Mouse (Mus musculus) macrophage (primary cell): ENCODE results near the gene Inpp5a. TPM values are rescaled to one million over a fixed set of nuclear protein-coding genes. Genes with fewer than 3 reads are reported as not detected.

ENCODE experiments used
- H3K27ac ChIP-seq: fragments of 350-480 bp; formaldehyde crosslinking; 2 replicates; pipeline ENCODE4 v1.9.0; 2021
- H3K36me3 ChIP-seq: fragments of 350-480 bp; formaldehyde crosslinking; 2 replicates; pipeline ENCODE4 v1.9.0; 2021; ENCODE audit errors: inconsistent target
- H3K4me3 ChIP-seq: fragments of 350-480 bp; formaldehyde crosslinking; 2 replicates; pipeline ENCODE4 v1.9.0; 2021; ENCODE audit errors: inconsistent target
- H3K79me2 ChIP-seq: fragments of 350-480 bp; formaldehyde crosslinking; 2 replicates; pipeline ENCODE4 v1.9.0; 2021; ENCODE audit errors: inconsistent target
- WGBS: methylation state at CpG from one replicate; pipeline ENCODE4 v1.1.7; 2026; ENCODE audit warnings: inconsistent platforms; ENCODE audit not compliant: missing documents; 5-methylcytosine and 5-hydroxymethylcytosine counted together
- polyA plus RNA-seq: library from polyadenylated mRNA; stranded (reverse); fragments of 250-400 nt; gene quantifications from 3 replicates; pipeline ENCODE4 v1.2.4, GENCODE M21; 2018; ENCODE audit warnings: inconsistent platforms

Inpp5a gene
- polyA plus RNA-seq, 1 experiment from 2014 or later: 13.1 TPM

DNA sequence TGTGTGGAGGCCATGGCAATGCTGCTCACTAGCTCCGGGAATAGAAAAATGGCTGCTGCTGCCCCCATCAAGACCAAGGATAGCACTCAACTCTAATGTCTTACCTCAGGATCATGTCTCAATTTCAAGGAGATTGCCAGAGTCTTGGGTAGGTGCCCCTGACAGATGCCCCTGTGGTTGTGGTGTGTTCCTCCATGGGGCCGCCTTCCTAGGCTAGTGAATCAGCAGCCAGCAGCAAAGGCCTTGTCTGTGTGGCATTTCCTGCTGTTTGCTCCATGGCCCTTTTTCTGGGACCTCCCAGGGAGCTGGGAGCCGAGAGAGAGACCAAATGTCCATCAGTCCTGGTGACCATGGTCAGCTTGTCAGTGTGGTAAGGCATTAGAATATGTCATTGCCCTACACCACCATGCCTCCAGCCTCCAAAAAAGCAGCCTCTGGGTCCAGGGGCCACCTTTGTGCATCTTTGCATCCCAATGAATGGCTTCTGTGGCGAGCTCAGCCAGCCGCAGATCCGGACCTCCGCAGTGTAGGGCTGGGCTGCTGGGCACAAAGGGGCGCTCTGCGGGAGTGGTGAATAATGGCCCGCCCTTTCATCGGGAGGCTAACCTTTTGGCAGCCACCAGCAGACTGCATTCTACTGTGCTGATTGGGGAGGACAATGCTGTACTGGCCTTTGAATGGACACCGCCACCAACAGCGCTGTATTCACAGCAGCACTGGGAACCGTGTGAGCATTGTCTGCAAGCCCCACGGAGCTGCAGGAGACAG lies 139.6 kb downstream of the Inpp5a start:
- Histone ChIP-seq H3K4me3 (no peak overlapping the region), H3K27ac (no peak overlapping the region), H3K36me3 (no peaks in the 10 kb centered on the region), H3K79me2 (no peaks in the 10 kb centered on the region)
- WGBS: 88% methylated on average over 14 of the region's 15 CpGs

DNA sequence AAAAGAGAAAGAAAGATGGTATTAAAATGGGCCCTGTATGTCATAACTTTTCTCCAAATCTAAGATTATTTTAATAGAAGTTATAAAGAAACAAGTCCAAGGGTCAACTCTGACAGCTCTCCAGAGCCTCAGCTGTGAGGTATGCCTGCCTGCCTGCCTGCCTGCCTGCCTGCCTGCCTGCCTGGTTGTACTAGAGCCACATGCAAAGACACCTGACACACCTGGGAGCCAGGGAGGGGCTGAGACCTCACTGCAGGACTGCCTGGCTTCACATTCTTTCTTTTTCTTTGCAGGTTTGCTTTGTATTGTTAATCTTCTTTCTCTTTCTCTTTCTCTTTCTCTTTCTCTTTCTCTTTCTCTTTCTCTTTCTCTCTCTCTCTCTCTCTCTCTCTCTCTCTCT lies 140.3 kb downstream of the Inpp5a start:
- H3K36me3 ChIP-seq: no peaks in the 10 kb centered on the region
- H3K4me3 ChIP-seq: no peak overlapping the region
- no peak overlapping the region for H3K27ac ChIP-seq
- no peaks in the 10 kb centered on the region for H3K79me2 ChIP-seq

DNA sequence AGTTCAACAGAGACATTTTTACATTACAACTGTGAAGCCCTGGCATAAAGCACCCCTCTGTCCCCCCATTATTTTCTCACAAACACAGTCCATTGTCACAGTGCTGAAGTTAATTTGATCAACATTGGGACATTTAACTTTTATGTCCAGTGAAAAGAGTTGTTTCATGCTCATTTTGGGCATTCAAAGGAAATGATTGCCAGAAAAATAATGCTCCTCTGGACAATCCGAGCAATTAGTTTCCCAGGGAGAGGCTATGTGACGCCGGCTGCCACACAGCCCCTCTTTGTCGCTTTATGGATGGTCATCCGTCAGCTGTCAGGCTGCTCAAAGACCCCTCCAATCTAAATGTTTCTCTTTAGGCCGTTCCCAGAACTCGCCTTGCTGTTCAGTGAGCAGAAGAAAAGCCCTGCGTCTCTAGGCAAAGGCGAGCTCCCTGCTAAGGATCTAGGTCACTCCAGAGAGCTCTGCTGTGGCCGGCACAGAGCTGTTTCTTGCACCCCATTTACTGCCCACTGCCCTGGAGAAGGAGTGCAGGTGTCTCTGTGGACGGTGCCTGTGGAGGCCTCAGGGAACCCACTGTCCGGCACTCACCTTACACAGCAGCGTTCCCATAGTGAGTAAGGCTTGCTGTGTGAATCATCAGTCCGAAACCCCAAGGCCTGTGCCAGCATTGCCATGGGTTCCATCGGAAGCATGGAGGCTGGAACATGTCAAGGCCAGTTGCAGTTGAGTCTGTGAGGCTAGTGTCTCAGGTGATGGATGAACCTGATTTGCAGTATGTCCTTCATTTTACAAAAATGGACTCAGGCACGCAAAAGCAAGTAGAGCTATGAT lies 141.9 kb downstream of the Inpp5a start:
- 95% methylated on average over 15 of the region's 16 CpGs for WGBS

DNA sequence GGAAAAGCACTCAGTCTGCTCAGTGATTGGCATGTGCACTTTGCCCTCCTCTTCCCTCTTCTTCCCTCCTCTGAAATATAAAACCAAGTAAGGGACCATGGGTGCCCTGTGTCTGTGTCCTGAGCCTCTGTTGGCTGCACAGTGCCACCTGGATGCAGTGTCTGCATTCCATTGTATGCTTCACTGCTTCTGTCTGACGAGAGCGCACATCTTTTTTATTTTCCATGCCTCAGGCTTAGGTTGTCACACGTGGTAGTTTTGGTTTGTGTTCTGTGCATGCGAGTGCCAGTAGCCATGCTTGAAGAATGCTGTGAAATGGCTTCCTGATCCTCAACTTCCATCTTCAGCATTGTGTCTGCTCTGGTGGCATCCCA lies 142.5 kb downstream of the Inpp5a start:
- Histone ChIP-seq H3K36me3 (no peaks in the 10 kb centered on the region), H3K27ac (no peak overlapping the region), H3K79me2 (no peaks in the 10 kb centered on the region), H3K4me3 (no peak overlapping the region)
- WGBS: 91% methylated on average over 4 of the region's 4 CpGs

More for the DNA sequence above, 141.9 kb downstream of the Inpp5a start:
- H3K79me2 ChIP-seq: no peaks in the 10 kb centered on the region
- no peak overlapping the region for H3K27ac ChIP-seq
- H3K36me3 ChIP-seq: no peaks in the 10 kb centered on the region
- H3K4me3 ChIP-seq: no peak overlapping the region

DNA sequence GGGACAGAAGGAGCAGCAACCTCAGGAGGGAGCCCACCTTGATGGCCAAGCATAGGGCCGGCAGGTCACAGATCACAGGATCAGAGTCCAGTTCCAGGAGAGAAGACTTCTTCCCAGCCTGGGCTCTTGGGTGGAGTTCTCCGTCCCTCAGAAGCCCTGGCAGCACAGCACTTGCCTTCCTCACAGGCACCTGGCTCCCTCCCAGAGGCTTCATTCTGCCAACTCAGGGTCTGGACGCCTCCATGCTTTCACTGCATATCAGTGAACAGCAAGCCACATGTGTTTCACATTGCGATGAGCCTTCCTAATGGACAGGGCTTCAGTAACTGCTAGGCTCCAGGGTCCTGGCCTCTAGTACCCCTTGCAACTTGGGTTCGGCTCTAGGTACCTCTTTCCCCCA lies 147.4 kb downstream of the Inpp5a start:
- Histone ChIP-seq H3K4me3 (no peak overlapping the region), H3K36me3 (no peaks in the 10 kb centered on the region), H3K79me2 (no peaks in the 10 kb centered on the region), H3K27ac (no peak overlapping the region)
- WGBS: 97% methylated on average over 5 of the region's 5 CpGs

DNA sequence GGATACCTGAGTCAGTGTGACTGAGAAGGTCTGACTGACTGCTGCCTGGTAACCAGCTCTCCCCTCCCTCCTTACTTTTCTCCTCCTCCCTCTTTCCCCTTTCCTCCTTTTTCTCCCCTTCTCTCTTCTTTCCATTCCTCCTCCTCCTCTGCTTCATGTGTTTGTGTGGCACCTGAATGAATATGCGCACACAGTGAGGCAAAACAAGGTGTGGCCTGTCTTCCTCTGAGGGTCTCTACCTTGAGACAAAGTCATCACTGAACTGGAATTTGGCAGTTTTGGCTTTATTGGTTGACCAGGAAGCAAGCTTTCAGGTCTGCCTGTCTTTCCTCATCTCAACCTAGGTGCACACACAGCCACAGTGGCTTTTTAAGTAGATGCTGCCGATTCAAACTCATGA lies 147.9 kb downstream of the Inpp5a start:
- H3K36me3 ChIP-seq: no peaks in the 10 kb centered on the region
- H3K27ac ChIP-seq: no peak overlapping the region
- no peaks in the 10 kb centered on the region for H3K79me2 ChIP-seq
- WGBS: 92% methylated on average over 2 of the region's 2 CpGs
- no peak overlapping the region for H3K4me3 ChIP-seq

DNA sequence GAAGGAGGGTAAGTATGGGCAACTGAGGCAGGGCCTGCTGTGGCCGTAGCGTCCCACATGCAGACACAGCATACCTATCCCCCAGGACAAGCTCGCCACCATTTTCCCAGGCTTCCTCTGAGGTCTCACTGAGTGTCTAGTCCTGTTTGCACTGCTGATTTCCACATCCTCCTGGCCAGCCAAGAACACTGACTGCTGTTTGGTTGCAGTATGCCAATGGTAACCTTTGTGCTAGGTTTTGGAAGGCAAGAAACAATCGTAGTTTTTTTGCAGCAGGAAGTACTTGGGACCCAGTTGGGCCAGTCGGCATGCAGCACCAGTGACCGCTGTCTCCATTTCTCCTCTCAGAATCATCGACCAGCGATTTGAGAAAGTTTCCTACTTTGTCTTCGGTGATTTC lies 148.9 kb downstream of the Inpp5a start:
- no peak overlapping the region for H3K4me3 ChIP-seq
- WGBS: 95% methylated on average over 9 of the region's 9 CpGs
- no peak overlapping the region for H3K27ac ChIP-seq
- no peaks in the 10 kb centered on the region for H3K79me2 ChIP-seq
- no peaks in the 10 kb centered on the region for H3K36me3 ChIP-seq

DNA sequence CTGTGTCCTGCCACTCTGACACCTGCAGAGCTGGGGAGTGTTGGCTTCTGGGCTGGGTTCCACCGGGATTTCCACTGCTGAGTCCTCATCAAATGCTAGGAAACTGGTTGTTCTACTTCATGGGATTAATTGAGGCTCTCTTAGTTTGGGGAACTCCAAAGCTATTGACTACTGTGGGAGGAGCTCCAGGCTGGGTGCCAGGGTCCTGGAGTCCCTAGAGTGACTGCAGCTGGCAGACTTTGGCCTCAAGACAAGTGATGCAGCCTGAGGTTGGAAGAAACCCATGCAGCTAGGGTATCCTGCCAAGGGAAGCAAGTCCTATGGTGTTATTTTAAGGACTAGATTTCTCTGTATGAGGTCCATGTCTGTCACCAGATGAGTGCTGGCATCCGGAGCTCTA lies 149.6 kb downstream of the Inpp5a start:
- no peak overlapping the region for H3K4me3 ChIP-seq
- no peak overlapping the region for H3K27ac ChIP-seq
- H3K79me2 ChIP-seq: no peaks in the 10 kb centered on the region
- WGBS: 95% methylated on average over 2 of the region's 2 CpGs
- H3K36me3 ChIP-seq: no peaks in the 10 kb centered on the region

DNA sequence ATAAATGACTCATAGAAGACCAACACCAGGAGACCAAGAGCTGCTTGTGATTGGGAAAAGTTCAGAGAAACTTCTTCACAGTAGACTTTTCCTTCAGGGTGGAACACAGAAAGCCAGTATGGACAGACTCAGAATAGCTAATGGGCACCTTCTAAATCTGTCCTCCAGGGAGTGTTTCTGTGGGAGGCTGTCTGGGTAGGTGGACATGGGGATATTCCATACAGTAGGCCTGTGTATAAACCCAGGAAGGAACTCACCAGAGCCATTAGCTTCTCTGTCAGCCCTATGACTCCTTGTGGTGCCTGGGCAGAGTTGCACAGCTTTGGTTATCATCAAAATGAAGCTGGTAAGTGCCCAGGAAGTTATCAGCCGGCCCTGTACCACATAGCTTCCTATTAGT lies 151.7 kb downstream of the Inpp5a start:
- WGBS: 50% methylated on average over 1 of the region's 1 CpGs
- Histone ChIP-seq H3K36me3 (no peaks in the 10 kb centered on the region), H3K79me2 (no peaks in the 10 kb centered on the region), H3K27ac (no peak overlapping the region), H3K4me3 (no peak overlapping the region)

DNA sequence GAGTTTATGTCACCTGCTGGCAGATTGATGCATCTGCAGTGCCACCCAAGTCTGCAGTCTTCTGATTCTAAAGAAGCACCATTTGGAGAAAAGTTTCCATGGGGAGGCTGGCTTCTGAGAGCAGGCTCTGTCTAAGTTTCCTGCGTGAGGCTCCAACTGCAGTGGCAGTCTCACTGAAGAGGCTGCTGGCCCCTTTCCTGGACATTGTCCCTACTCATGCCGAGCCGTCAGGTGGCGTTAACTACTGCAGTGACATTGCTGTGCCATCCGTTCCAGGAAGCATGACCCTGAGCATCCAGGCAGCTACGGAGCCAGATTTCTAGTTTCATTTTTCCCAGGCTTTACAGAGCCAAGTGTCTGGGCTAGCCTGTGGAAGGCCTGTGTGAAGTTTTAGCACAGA lies 152.5 kb downstream of the Inpp5a start:
- Histone ChIP-seq H3K79me2 (no peaks in the 10 kb centered on the region), H3K36me3 (no peaks in the 10 kb centered on the region), H3K27ac (no peak overlapping the region), H3K4me3 (no peak overlapping the region)
- WGBS: 94% methylated on average over 6 of the region's 6 CpGs

DNA sequence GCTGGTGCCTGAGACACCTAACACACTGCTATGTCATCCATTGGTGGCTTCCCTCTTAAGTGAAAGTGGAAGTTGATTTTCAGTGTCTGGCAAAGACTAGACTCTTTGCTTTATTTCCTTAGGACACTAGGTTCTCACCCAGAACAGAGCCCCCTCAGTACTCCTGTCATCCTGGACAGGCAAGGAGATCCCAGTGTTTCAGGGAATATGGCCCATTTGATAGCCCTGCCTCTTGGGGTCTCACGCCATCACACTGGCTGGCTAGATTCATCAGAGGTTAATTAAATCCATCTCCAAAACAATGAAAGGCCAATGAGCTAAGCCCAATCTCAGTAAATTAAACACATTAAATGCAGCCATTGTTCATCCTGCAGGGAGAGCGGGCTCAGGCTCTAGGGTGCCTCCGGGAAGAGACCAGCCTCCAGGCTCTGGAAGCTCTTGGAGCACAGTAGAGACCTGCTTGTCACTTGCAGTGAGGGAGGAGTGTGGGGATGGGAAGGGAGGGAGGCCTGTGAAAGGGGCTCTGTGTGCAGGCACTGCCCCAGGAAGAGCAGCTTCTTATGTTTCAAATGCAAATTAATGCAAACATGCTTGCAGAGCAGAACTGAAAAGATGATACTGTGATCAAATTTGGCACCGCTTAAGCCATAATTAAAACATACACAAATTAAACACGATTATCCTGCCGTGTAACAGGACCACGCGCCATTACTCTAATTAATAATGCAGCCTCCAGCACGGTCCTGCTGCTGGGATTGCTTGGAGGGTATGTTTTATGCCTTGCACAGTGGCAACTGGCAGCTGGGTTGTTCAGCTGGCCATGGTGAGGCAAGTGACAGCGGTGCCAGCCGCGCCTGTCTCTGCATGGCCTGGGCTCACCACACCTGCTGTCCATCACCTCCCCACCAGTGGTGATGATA lies 156.1 kb downstream of the Inpp5a start:
- no peak overlapping the region for H3K27ac ChIP-seq
- WGBS: 96% methylated on average over 9 of the region's 12 CpGs
- no peak overlapping the region for H3K4me3 ChIP-seq
- H3K36me3 ChIP-seq: no peaks in the 10 kb centered on the region
- no peaks in the 10 kb centered on the region for H3K79me2 ChIP-seq

DNA sequence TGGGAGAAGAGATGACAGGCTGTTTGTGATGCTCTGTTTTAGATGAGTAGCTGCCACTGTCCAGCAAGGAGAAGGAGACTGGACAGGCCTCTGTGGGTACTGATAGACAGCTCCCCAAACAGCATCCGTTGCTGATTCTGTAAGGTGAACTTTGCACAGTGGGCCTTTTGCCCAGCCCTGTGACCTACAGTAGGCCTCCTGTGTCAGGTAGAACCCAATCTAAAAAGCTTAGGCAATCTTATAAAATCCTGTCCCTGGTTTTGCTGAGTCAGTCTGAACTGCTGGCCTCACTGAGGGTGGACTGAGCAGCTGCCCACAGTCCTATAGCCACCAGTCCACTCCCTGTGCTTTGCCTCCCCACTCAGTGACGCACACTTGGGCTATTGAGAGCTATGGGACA lies 158.4 kb downstream of the Inpp5a start:
- no peaks in the 10 kb centered on the region for H3K79me2 ChIP-seq
- no peak overlapping the region for H3K4me3 ChIP-seq
- no peaks in the 10 kb centered on the region for H3K36me3 ChIP-seq
- 97% methylated on average over 2 of the region's 2 CpGs for WGBS
- no peak overlapping the region for H3K27ac ChIP-seq

DNA sequence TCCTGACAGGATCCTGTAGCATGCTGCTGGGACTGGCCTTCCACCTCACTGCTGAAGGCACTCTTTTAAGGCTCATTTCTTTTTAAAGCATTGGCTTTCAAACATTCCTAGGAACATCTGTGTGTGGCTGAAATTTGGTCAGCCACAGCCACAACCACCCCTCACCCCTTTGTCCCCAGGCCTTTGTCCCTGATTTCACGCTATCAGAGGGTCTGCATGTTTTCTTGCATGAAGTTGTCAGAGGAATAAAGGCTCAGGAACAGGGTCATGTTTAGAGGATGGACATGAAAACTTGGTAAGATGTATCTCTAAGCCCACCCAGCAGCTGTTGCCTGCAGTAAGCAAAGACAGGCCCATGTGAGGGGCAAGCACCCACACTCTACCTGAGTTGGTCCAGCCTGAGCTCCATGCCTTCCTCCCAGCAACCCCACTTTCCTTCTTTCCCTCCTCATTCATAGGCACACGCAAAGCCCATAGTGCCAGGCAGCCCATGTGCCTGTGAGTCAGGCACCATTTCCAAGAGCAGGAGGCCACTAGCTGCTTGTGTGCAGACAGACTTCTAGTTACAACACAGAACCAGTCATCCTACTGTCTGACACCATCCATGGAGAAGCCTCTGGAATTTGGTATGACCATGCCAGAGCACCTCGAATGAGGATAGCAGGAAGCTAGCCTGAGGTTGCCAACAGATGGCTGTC lies 161.3 kb downstream of the Inpp5a start:
- Histone ChIP-seq H3K4me3 (no peak overlapping the region), H3K27ac (no peak overlapping the region), H3K79me2 (no peaks in the 10 kb centered on the region), H3K36me3 (no peaks in the 10 kb centered on the region)
- 100% methylated on average over 3 of the region's 3 CpGs for WGBS

DNA sequence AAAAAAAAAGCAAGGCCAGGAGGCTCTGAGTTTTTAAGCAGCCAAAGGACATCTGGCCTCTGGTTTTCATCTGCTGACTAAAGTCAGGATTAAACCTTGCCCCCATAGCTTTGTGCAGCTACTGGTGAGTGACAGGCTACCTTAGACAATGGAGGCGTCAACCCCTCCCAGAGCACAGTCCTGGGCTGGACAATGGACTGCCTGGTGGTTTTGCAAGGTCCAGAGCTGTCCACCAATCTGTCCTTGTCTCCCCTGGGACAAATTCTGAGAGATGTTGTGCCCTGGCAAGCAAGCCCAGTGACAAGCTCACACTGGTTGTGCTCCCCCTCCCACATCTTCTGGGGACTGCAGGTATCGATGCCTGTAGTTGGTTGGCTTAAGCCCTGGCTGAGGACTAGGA lies 162.6 kb downstream of the Inpp5a start:
- Histone ChIP-seq H3K27ac (no peak overlapping the region), H3K79me2 (no peaks in the 10 kb centered on the region), H3K4me3 (no peak overlapping the region), H3K36me3 (no peaks in the 10 kb centered on the region)
- 94% methylated on average over 2 of the region's 2 CpGs for WGBS
